Mouse (Mus musculus): ENCODE measurements around the gene Srl. TPM values are rescaled to one million over a fixed set of nuclear protein-coding genes. Genes with fewer than 3 reads are reported as not detected.

Gene Srl
- total and polyA plus RNA-seq, 3 experiments = 14.6 to 15.3 TPM; not detected in 1

DNA sequence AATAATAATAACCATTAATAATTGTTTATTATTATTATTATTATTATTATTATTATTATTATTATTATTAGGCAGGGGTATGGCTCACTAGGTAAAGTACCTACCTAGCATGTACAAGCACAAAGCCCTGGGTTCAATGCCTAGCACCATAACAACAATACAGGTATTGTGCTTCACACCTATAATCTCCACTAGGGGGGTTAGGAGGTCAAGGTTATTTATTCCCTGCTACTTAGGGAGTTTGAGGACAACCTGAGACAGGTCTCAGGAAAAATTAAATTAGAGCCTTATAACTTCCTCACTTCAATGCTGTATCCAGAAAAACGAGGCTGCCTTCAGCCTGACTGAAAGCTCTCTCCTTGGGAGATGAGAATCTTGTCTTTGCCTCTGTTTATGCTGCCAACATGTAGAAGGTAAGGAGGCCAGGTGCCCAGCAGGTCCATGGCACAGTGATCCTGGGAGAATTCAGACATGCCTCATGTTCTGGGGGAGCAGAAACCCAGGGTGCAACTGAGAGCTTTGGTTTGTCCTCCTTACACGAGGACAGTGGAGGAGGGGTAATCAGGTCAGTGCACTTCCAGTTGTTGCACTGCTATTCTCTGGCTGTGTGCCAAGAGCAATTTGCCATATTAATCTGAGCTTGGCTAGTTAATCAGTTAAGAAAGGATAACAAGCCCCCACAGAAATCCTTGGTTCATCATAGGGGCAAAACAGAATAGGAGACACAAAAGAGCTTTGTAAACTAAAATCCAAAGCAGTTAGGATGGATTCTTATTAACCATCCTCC, 48.6 kb downstream of the Srl start:
- no peak overlapping the region for H3K9ac ChIP-seq (ENCODE audit: control insufficient read depth, low read depth, low read length, poor library complexity, severe bottlenecking)
- H3K27me3 ChIP-seq (ENCODE audit: control insufficient read depth in 1 of 2, insufficient read depth in 2 of 2, low read length in 2 of 2) = no peaks in the 10 kb centered on the region
- H3K27ac ChIP-seq (ENCODE audit: control insufficient read depth, low read depth, low read length) = no peak overlapping the region
- H3K36me3 ChIP-seq (ENCODE audit: control insufficient read depth in 1 of 2, insufficient read depth in 2 of 2, low read length in 2 of 2) = no peaks in the 10 kb centered on the region
- no peak for DNase-seq (ENCODE audit: low read depth, low spot score)
- H3K4me1 ChIP-seq (ENCODE audit: control insufficient read depth in 1 of 2, insufficient read depth in 2 of 2, low read length in 2 of 2) = no peaks in the 10 kb centered on the region
- no peak for TF ChIP-seq GATA1 (IDR thresholded peaks at IDR 0.05; ENCODE audit: low read depth, low read length)
- peak; percentile 55; the same call in 1 of the 2 replicates for TF ChIP-seq RCOR1 (IDR thresholded peaks at IDR 0.05; ENCODE audit: low read depth, low read length)
- TF ChIP-seq MYC (IDR thresholded peaks at IDR 0.05; ENCODE audit: low read depth, low read length) = no peak
- H3K4me3 ChIP-seq (ENCODE audit: control insufficient read depth in 1 of 2, insufficient read depth in 1 of 2, low read depth in 2 of 2, low read length in 2 of 2) = no peak overlapping the region
- H3K9me3 ChIP-seq (replicated peaks; ENCODE audit: insufficient read depth, low read length) = no peaks in the 10 kb centered on the region
- no peaks in the 10 kb centered on the region for H3K79me2 ChIP-seq (ENCODE audit: control insufficient read depth, insufficient read depth, low read length, poor library complexity)

DNA sequence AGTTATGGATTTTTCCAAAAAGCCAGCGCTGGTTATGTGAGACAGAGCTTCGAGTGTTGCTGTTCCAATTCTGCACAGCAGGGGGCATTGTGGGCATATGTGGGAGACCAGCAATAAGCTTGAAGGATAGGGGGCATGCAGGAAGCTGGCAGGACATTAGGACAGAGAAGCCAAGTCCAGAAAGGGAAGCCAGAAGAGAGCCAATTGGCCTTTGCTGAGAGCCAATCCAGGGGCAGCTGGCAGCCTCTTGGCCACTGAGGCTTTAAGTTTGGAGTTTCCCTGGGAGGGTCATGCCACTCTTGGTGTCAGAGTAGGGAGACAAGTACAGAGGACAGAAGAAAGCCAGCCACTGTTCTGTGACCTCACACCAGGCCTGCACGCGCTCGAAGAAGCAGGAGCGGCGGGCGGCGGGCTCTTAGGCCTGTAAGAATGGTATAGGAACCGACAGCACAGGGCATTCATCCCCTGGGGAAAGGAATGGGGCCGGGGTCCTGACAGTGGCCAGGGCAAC, 52.4 kb downstream of the Srl start:
- H3K9me3 ChIP-seq (replicated peaks; ENCODE audit: insufficient read depth, low read length) = no peaks in the 10 kb centered on the region
- TF ChIP-seq SMC3 (IDR thresholded peaks at IDR 0.05; ENCODE audit: low read depth, low read length) = peak; percentile 97
- peak; percentile 89 for TF ChIP-seq RAD21 (IDR thresholded peaks at IDR 0.05; ENCODE audit: low read depth, low read length)
- no peak for TF ChIP-seq MAZ (IDR thresholded peaks at IDR 0.05; ENCODE audit: low read depth, low read length)
- TF ChIP-seq CTCF (IDR thresholded peaks at IDR 0.05 in 2 of 3, conservative IDR thresholded peaks at IDR 0.05 in 1 of 3; ENCODE audit: control insufficient read depth in 1 of 3, insufficient read depth in 1 of 3, low read depth in 2 of 3, low read length in 3 of 3, poor library complexity in 1 of 3, severe bottlenecking in 1 of 3) = peak; percentile 86 to 93 (median 89)
- no peak for TF ChIP-seq ZKSCAN1 (IDR thresholded peaks at IDR 0.05; ENCODE audit: low read depth, low read length)
- no peak for TF ChIP-seq GABPA (IDR thresholded peaks at IDR 0.05; ENCODE audit: low read depth, low read length)
- peak; percentile 91 for TF ChIP-seq ZC3H11A (IDR thresholded peaks at IDR 0.05; ENCODE audit: low read depth, low read length)
- H3K4me1 ChIP-seq (ENCODE audit: control insufficient read depth in 1 of 2, insufficient read depth in 2 of 2, low read length in 2 of 2) = no peaks in the 10 kb centered on the region
- no peaks in the 10 kb centered on the region for H3K27me3 ChIP-seq (ENCODE audit: control insufficient read depth in 1 of 2, insufficient read depth in 2 of 2, low read length in 2 of 2)
- no peaks in the 10 kb centered on the region for H3K36me3 ChIP-seq (ENCODE audit: control insufficient read depth in 1 of 2, insufficient read depth in 2 of 2, low read length in 2 of 2)
- H3K79me2 ChIP-seq (ENCODE audit: control insufficient read depth, insufficient read depth, low read length, poor library complexity) = no peaks in the 10 kb centered on the region
- H3K4me3 ChIP-seq (ENCODE audit: control insufficient read depth in 1 of 2, insufficient read depth in 1 of 2, low read depth in 2 of 2, low read length in 2 of 2) = no peak overlapping the region
- no peak overlapping the region for H3K9ac ChIP-seq (ENCODE audit: control insufficient read depth, low read depth, low read length, poor library complexity, severe bottlenecking)
- no peak overlapping the region for H3K27ac ChIP-seq (ENCODE audit: control insufficient read depth, low read depth, low read length)
- DNase-seq (ENCODE audit: low read depth, low spot score) = peak; percentile 84

DNA sequence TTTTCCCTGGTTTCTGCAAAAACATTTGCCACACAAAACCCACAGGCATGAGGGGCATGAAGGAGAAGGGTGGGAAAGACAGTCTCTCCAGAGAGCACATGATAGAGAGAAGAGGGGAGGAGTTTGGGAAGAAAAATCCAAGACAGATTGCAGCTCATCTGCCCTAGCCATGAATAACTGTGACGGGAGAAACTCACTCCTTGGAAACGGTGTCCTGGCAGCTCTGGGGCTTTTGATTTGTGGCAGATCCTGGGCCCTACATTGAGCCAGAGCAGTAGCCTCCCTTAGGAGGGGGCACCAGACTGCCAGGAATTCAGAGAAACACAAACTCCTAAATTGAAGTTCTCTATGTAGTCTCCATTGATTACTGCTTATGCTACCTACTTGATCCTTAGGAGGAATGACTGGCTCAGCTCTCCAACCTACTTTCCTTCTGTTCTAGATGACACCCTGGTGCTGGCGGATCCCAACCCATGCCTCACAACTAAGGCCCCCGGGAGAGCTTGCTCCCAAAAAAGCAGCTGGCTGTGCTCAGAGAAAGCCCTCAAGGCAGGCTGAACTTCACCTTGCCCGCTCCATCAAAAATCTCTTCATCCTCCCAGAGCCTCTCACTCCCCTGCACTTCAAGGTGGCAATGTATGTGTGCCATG, 60.9 kb downstream of the Srl start:
- no peaks in the 10 kb centered on the region for H3K36me3 ChIP-seq (ENCODE audit: control insufficient read depth in 1 of 2, insufficient read depth in 2 of 2, low read length in 2 of 2)
- no peak for DNase-seq (ENCODE audit: low read depth, low spot score)

More for the DNA sequence above, 60.9 kb downstream of the Srl start:
- Histone ChIP-seq H3K4me1 (ENCODE audit: control insufficient read depth in 1 of 2, insufficient read depth in 2 of 2, low read length in 2 of 2) (peaks cover 0 to under 1% of the 10 kb centered on the region in 2 experiments; a peak in 2 of 4 replicates), H3K9ac (ENCODE audit: control insufficient read depth, low read depth, low read length, poor library complexity, severe bottlenecking) (no peak overlapping the region), H3K4me3 (ENCODE audit: control insufficient read depth in 1 of 2, insufficient read depth in 1 of 2, low read depth in 2 of 2, low read length in 2 of 2) (no peak overlapping the region), H3K9me3 (replicated peaks; ENCODE audit: insufficient read depth, low read length) (no peaks in the 10 kb centered on the region), H3K27ac (ENCODE audit: control insufficient read depth, low read depth, low read length) (no peak overlapping the region), H3K27me3 (ENCODE audit: control insufficient read depth in 1 of 2, insufficient read depth in 2 of 2, low read length in 2 of 2) (no peaks in the 10 kb centered on the region), H3K79me2 (ENCODE audit: control insufficient read depth, insufficient read depth, low read length, poor library complexity) (no peaks in the 10 kb centered on the region)
- TF ChIP-seq TAL1 (IDR thresholded peaks at IDR 0.05; ENCODE audit: low read length) (no peak), POLR2AphosphoS5 (IDR thresholded peaks at IDR 0.05; ENCODE audit: borderline replicate concordance, low read depth, low read length) (no peak), GABPA (IDR thresholded peaks at IDR 0.05; ENCODE audit: low read depth, low read length) (no peak), GATA1 (IDR thresholded peaks at IDR 0.05; ENCODE audit: low read depth, low read length) (no peak), BHLHE40 (IDR thresholded peaks at IDR 0.05; ENCODE audit: borderline replicate concordance, low read depth, low read length) (no peak), RCOR1 (IDR thresholded peaks at IDR 0.05; ENCODE audit: low read depth, low read length) (no peak), E2F4 (IDR thresholded peaks at IDR 0.05; ENCODE audit: borderline replicate concordance, low read depth, low read length) (no peak), MAX (IDR thresholded peaks at IDR 0.05; ENCODE audit: low read length) (no peak), NELFE (IDR thresholded peaks at IDR 0.05; ENCODE audit: low read depth, low read length) (no peak), CTCF (IDR thresholded peaks at IDR 0.05 in 2 of 3, conservative IDR thresholded peaks at IDR 0.05 in 1 of 3; ENCODE audit: control insufficient read depth in 1 of 3, insufficient read depth in 1 of 3, low read depth in 2 of 3, low read length in 3 of 3, poor library complexity in 1 of 3, severe bottlenecking in 1 of 3) (no peak), UBTF (IDR thresholded peaks at IDR 0.05; ENCODE audit: borderline replicate concordance, insufficient read depth, low read depth, low read length) (no peak), SMC3 (IDR thresholded peaks at IDR 0.05; ENCODE audit: low read depth, low read length) (no peak), KAT2A (conservative IDR thresholded peaks at IDR 0.05; ENCODE audit: low read depth, low read length) (no peak), HCFC1 (IDR thresholded peaks at IDR 0.05; ENCODE audit: low read depth, low read length) (no peak), CHD2 (IDR thresholded peaks at IDR 0.05; ENCODE audit: low read length) (no peak)

All from MEL (cell line).